In genomic region chr9:121361010-121361409, GRCm38 (mm10) we compare ENCODE assay signal across 8 mouse cellular contexts.
DNase-seq lines count a peak whose midpoint lies in the region; ATAC-seq lines count a peak whose summit lies in the region.

No protein-coding gene starts in this region.

- WGBS in heart, embryonic 13.5 days: 59% methylated on average over 9 of the region's 9 CpGs
- WGBS in forebrain, embryonic 14.5 days: 38% methylated on average over 9 of the region's 9 CpGs
- WGBS in liver, embryonic 11.5 days: 41% methylated on average over 9 of the region's 9 CpGs
- WGBS in stomach, embryonic 14.5 days: 50% methylated on average over 9 of the region's 9 CpGs

- DNase-seq in heart, postnatal 36 days: no peak
- DNase-seq in ZHBTc4 (ENCODE audit: low read depth, low spot score): peak; percentile 53
- DNase-seq in forebrain, embryonic 14.5 days (ENCODE audit: low spot score): peak; percentile 58
- DNase-seq in liver, embryonic 11.5 days (ENCODE audit: low spot score): no peak
- no peak for DNase-seq in frontal cortex, postnatal 25 days (ENCODE audit: low spot score in 2 of 2)
- DNase-seq in frontal cortex, postnatal 36 days (ENCODE audit: low spot score in 2 of 2): no peak

- no peaks in the 10 kb centered on the region for H3K9me3 ChIP-seq in heart, embryonic 13.5 days
- no peaks in the 10 kb centered on the region for H3K9me3 ChIP-seq in forebrain, embryonic 14.5 days (replicated peaks; ENCODE audit: control insufficient read depth, low read length)
- no peaks in the 10 kb centered on the region for H3K9me3 ChIP-seq in liver, embryonic 11.5 days (ENCODE audit: control insufficient read depth, low read length)
- H3K9me3 ChIP-seq in stomach, embryonic 14.5 days (ENCODE audit: control insufficient read depth, low read depth, low read length): no peaks in the 10 kb centered on the region

- peaks cover 29% of the 10 kb centered on the region for H3K36me3 ChIP-seq in heart, embryonic 13.5 days
- H3K36me3 ChIP-seq in forebrain, embryonic 14.5 days (ENCODE audit: control insufficient read depth, insufficient read depth, low read length): peaks cover 11% of the 10 kb centered on the region; the same call in 1 of the 2 replicates
- H3K36me3 ChIP-seq in liver, embryonic 11.5 days (ENCODE audit: control insufficient read depth, insufficient read depth, low read length): peaks cover 2% of the 10 kb centered on the region; the same call in 1 of the 2 replicates
- peaks cover 4% of the 10 kb centered on the region for H3K36me3 ChIP-seq in stomach, embryonic 14.5 days (ENCODE audit: control insufficient read depth, insufficient read depth, low read length)

- peak overlapping the region; percentile 75; the same call in 1 of the 2 replicates for H3K9ac ChIP-seq in heart, embryonic 13.5 days
- peak overlapping the region; percentile 55 for H3K9ac ChIP-seq in forebrain, embryonic 14.5 days (ENCODE audit: low read length)
- peak overlapping the region; percentile 55 for H3K9ac ChIP-seq in liver, embryonic 11.5 days (ENCODE audit: low read depth, low read length)
- H3K9ac ChIP-seq in stomach, embryonic 14.5 days (replicated peaks; ENCODE audit: low read depth, low read length): no peak overlapping the region

- peak overlapping the region; percentile 47 for H3K4me2 ChIP-seq in heart, embryonic 13.5 days
- peak overlapping the region; percentile 29 for H3K4me2 ChIP-seq in forebrain, embryonic 14.5 days (ENCODE audit: low read length)
- H3K4me2 ChIP-seq in liver, embryonic 11.5 days: peak overlapping the region; percentile 66
- no peak overlapping the region for H3K4me2 ChIP-seq in stomach, embryonic 14.5 days (replicated peaks; ENCODE audit: low read depth, low read length)

- no peak for ATAC-seq in heart, embryonic 13.5 days (ENCODE audit: extremely low read depth, insufficient number of reproducible peaks, low FRiP score, low TSS enrichment)
- ATAC-seq in forebrain, embryonic 14.5 days: peak; percentile 35
- peak; percentile 82 for ATAC-seq in liver, embryonic 11.5 days (replicated peaks; ENCODE audit: low FRiP score)
- ATAC-seq in stomach, embryonic 14.5 days (ENCODE audit: insufficient number of reproducible peaks, insufficient read depth, low FRiP score, low read depth): no peak

- H3K4me3 ChIP-seq in heart, embryonic 13.5 days: no peak overlapping the region
- no peak overlapping the region for H3K4me3 ChIP-seq in forebrain, embryonic 14.5 days (ENCODE audit: low read depth, low read length)
- peak overlapping the region; percentile 24; the same call in 1 of the 2 replicates for H3K4me3 ChIP-seq in liver, embryonic 11.5 days (ENCODE audit: low read depth, low read length)
- no peak overlapping the region for H3K4me3 ChIP-seq in stomach, embryonic 14.5 days (ENCODE audit: low read depth, low read length)

- intact Hi-C loops in heart, postnatal 36 days (cut with DNase I): no loop called here

- no peaks in the 10 kb centered on the region for H3K27me3 ChIP-seq in heart, embryonic 13.5 days (replicated peaks)
- no peaks in the 10 kb centered on the region for H3K27me3 ChIP-seq in forebrain, embryonic 14.5 days (replicated peaks; ENCODE audit: control insufficient read depth, insufficient read depth, low read length)
- H3K27me3 ChIP-seq in liver, embryonic 11.5 days (replicated peaks; ENCODE audit: control insufficient read depth, insufficient read depth, low read length): no peaks in the 10 kb centered on the region
- H3K27me3 ChIP-seq in stomach, embryonic 14.5 days (ENCODE audit: control insufficient read depth, insufficient read depth, low read length): no peaks in the 10 kb centered on the region

- H3K4me1 ChIP-seq in heart, embryonic 13.5 days: peaks cover 51% of the 10 kb centered on the region
- H3K4me1 ChIP-seq in forebrain, embryonic 14.5 days (ENCODE audit: control insufficient read depth, insufficient read depth, low read length): peaks cover 34% of the 10 kb centered on the region
- H3K4me1 ChIP-seq in liver, embryonic 11.5 days (replicated peaks; ENCODE audit: control insufficient read depth, insufficient read depth, low read length): peaks cover 15% of the 10 kb centered on the region
- peaks cover 25% of the 10 kb centered on the region for H3K4me1 ChIP-seq in stomach, embryonic 14.5 days (ENCODE audit: control insufficient read depth, insufficient read depth, low read length)

- H3K27ac ChIP-seq in heart, embryonic 13.5 days (replicated peaks): peak overlapping the region; percentile 80
- peak overlapping the region; percentile 92 for H3K27ac ChIP-seq in forebrain, embryonic 14.5 days (ENCODE audit: low read depth, low read length)
- peak overlapping the region; percentile 76 for H3K27ac ChIP-seq in liver, embryonic 11.5 days (ENCODE audit: low read depth, low read length)
- H3K27ac ChIP-seq in stomach, embryonic 14.5 days (ENCODE audit: low read length): peak overlapping the region; percentile 84; the same call in 1 of the 2 replicates

Comparison
In these comparisons a context has a peak if more than half of its experiments do, and no peak if none do; other contexts are left out.
1. ATAC-seq: peak in forebrain, embryonic 14.5 days (single experiment) and liver, embryonic 11.5 days (single experiment); none in heart, embryonic 13.5 days (single experiment) and stomach, embryonic 14.5 days (single experiment).
2. DNase-seq: peak in ZHBTc4 (single experiment) and forebrain, embryonic 14.5 days (single experiment); none in heart, postnatal 36 days (0 of 2), liver, embryonic 11.5 days (single experiment), frontal cortex, postnatal 25 days (0 of 2) and frontal cortex, postnatal 36 days (0 of 2).
3. Peak in every context shown above with its lines, with median percentiles within 50 percentile points of each other: H3K27ac ChIP-seq.